Mouse (Mus musculus) heart, embryonic 11.5 days (tissue): ENCODE data around the gene Dse. TPM values are rescaled to one million over a fixed set of nuclear protein-coding genes. Genes with fewer than 3 reads are reported as not detected.
A peak's percentile ranks its signal among the peaks of the same experiment; 100 is the strongest.

ENCODE experiments used
- ATAC-seq: fragments of 200-750 bp; cut with Nextera tagmentation; replicated peaks from 2 replicates; pipeline ENCODE4 v1.8.0; 2017; ENCODE audit warnings: moderate library complexity; ENCODE audit not compliant: insufficient number of reproducible peaks, low FRiP score, low TSS enrichment
- H3K27ac ChIP-seq: fragments of 300-500 bp; sonication (generic); 2 replicates; pipeline ENCODE4 v1.5.1; 2014; ENCODE audit warnings: mild to moderate bottlenecking, low read depth, low read length
- H3K27me3 ChIP-seq: fragments of 300-500 bp; sonication (generic); 2 replicates; pipeline ENCODE4 v1.6.1; 2014; ENCODE audit warnings: mild to moderate bottlenecking, low read length, mixed read lengths; ENCODE audit not compliant: control insufficient read depth, insufficient read depth
- H3K36me3 ChIP-seq: fragments of 300-500 bp; sonication (generic); 2 replicates; pipeline ENCODE4 v1.6.1; 2014; ENCODE audit warnings: mild to moderate bottlenecking, low read length, moderate library complexity, mixed read lengths; ENCODE audit not compliant: control insufficient read depth, insufficient read depth
- H3K4me1 ChIP-seq: fragments of 300-500 bp; sonication (generic); 2 replicates; pipeline ENCODE4 v1.6.1; 2014; ENCODE audit warnings: low read length; ENCODE audit not compliant: control insufficient read depth, insufficient read depth
- H3K4me2 ChIP-seq: fragments of 300-500 bp; sonication (generic); 2 replicates; pipeline ENCODE4 v1.6.1; 2014; ENCODE audit warnings: mild to moderate bottlenecking, moderate library complexity
- H3K4me3 ChIP-seq: fragments of 300-500 bp; sonication (generic); 2 replicates; pipeline ENCODE4 v1.5.1; 2014; ENCODE audit warnings: low read depth, low read length
- H3K9ac ChIP-seq: fragments of 300-500 bp; sonication (generic); 2 replicates; pipeline ENCODE4 v1.6.1; 2014; ENCODE audit warnings: mild to moderate bottlenecking, low read depth, low read length, moderate library complexity
- H3K9me3 ChIP-seq: fragments of 300-500 bp; sonication (generic); replicated peaks from 2 replicates; pipeline ENCODE4 v1.6.1; 2016; ENCODE audit warnings: low read length; ENCODE audit not compliant: control insufficient read depth
- WGBS: fragments of 180-500 bp; shearing (Covaris S2); extraction: QIAGEN DNeasy Blood & Tissue Kit; methylation state at CpG from one replicate; pipeline ENCODE4 v1.1.7; 2014; ENCODE audit not compliant: insufficient replicate concordance; 5-methylcytosine and 5-hydroxymethylcytosine counted together
- polyA plus RNA-seq: library from polyadenylated mRNA; unstranded; fragments of >200 nt; fragmentation: Nextera tagmentation; extraction: Ambion mirVana; gene quantifications from 2 replicates; pipeline ENCODE4 v1.2.1, GENCODE M21; 2014

The Dse gene
- polyA plus RNA-seq, 1 experiment from 2014 or later: 21.3 TPM

DNA sequence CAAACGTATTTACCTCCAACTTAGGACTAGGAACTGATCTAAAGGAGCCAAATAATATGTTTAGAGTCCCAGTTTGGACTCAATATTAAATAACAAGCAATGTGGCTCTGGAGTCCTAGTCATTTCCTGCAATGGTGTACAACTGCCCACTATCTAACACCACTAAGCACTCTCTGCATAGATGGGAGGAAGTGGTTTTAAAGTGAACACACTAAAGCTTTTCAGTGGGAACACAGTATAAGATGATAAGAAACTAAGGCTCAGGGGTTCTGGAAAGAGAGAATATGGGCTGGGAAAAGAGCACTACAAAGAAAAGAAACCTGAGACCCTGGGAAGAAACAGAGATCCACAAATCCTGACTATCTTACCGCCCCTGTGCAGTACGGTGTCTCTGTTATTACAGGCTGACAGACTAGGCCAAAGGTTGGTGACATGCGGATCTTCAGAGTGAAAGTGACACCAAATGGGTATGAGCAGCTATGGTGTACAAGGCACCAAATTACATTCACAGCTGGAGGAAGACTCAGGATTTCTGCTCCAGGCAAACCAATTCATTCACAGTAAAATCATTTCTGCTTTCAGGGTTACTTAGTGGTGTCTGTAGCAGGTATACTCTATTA, 34.7 kb downstream of the Dse start:
- Histone ChIP-seq H3K27me3 (no peaks in the 10 kb centered on the region), H3K36me3 (no peaks in the 10 kb centered on the region), H3K9ac (no peak overlapping the region), H3K4me2 (no peak overlapping the region), H3K9me3 (no peaks in the 10 kb centered on the region), H3K4me1 (peaks cover 5% of the 10 kb centered on the region; the same call in 1 of the 2 replicates), H3K4me3 (no peak overlapping the region), H3K27ac (0 out of 2 replicates have a peak overlapping the region, but pooled peaks have one; percentile 22)
- 57% methylated on average over 4 of the region's 4 CpGs for WGBS
- ATAC-seq: no peak

DNA sequence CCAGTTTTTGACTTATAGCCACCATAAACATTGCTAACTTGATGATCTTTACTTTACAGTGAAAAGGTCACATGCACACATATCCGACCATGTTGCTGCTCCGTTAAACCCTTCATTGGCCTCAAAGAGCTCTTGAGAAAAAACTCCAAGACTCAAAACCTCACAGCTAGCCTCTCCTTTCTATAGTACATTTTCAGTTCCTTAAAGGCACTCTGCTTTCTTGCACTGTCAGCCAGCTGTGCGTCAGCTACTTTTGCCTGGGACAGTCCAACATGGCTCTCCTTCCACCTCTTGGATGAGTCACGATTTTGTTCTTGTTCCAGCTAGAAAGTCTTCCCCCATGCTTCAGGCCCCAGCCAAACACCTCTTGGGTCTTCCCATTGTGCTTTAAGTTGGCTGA, 35.9 kb downstream of the Dse start:
- H3K4me2 ChIP-seq: no peak overlapping the region
- 78% methylated on average over 4 of the region's 4 CpGs for WGBS

DNA sequence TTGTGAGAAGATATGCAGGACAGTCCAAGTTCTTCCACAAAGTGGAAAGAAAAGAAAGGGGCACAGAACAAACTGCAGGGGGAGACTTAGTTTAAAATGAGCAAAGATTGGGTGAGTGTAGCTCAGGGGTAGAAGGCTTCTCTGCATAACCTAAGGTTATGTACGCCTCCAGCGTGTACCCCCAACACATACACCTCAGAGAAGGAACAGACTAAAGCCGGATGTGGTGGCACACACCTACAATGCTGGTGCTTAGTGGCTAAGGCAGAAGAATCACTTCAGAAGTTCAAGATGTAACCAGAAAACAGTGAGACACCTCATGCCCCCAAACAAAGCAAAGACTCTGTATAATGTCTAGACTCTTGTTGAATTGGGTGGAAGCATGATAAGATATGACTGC, 36.3 kb downstream of the Dse start:
- Histone ChIP-seq H3K27ac (no peak overlapping the region), H3K9ac (no peak overlapping the region), H3K27me3 (no peaks in the 10 kb centered on the region), H3K4me3 (no peak overlapping the region), H3K4me2 (no peak overlapping the region), H3K9me3 (no peaks in the 10 kb centered on the region), H3K36me3 (no peaks in the 10 kb centered on the region), H3K4me1 (peaks cover 5% of the 10 kb centered on the region; the same call in 1 of the 2 replicates)
- no peak for ATAC-seq
- WGBS: 83% methylated on average over 3 of the region's 3 CpGs

More for the DNA sequence above, 35.9 kb downstream of the Dse start:
- H3K4me3 ChIP-seq: no peak overlapping the region
- H3K9me3 ChIP-seq: no peaks in the 10 kb centered on the region
- no peaks in the 10 kb centered on the region for H3K27me3 ChIP-seq
- H3K36me3 ChIP-seq: no peaks in the 10 kb centered on the region
- ATAC-seq: no peak
- H3K4me1 ChIP-seq: peaks cover 5% of the 10 kb centered on the region; the same call in 1 of the 2 replicates
- H3K9ac ChIP-seq: no peak overlapping the region
- H3K27ac ChIP-seq: no peak overlapping the region

DNA sequence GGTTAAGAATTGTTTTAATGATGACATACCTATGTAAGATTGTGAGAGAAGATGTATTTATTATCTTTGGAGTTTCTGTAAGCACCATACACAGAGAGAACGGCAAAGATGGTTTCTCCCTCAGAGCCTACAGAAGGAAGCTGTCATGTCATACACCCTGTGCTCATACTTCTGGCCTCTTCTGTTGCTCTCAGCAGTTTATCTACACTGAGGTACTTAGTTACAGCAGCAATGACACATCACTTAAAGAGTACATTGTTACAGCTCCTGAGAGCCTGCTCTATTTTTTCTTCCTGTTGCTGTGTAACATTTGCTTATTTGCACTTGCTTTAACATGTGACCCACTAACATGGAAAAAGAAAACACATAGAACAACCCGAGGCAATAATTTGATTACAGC, 40.5 kb downstream of the Dse start:
- Histone ChIP-seq H3K27me3 (no peaks in the 10 kb centered on the region), H3K4me2 (no peak overlapping the region), H3K4me1 (no peaks in the 10 kb centered on the region; the same call in 1 of the 2 replicates), H3K4me3 (no peak overlapping the region), H3K36me3 (peaks cover 7% of the 10 kb centered on the region), H3K9me3 (no peaks in the 10 kb centered on the region), H3K27ac (no peak overlapping the region), H3K9ac (no peak overlapping the region)
- no peak for ATAC-seq
- WGBS: 41% methylated on average over 2 of the region's 2 CpGs

DNA sequence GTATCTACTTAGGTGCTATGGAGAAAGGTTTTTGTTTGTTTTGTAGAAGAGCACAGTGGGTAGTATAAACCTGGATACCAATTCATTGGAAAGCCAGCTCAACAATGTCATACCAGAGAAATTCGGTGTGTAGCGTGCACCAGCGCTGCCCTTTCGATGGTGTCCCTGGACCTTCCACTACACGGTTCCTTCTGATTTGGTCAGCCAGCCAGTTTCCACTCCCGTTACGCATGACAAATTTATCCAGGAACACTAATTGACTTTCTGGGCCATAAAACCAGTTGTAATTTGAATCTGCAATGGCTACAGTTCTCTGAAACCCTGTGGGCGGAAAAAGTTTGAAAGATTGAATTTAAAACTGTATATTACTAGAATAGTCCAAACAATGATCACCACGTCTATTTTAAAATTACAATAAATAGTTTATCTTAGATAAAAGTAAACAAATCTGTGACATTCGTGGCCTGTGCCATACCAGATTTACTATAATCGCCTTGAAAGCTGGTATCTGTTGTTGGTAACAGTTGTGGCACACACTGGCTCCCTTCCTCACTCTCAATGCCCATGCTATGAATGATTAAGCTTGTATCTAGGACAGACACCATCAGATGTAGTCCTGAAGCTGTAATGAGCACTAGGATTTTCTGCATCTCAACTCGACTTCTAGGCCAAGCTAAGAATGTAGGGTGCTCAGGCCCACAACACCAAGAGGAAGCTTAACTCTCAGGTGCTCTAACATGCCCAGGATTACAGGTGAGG, 51.5 kb downstream of the Dse start:
- peaks cover 3% of the 10 kb centered on the region for H3K4me1 ChIP-seq
- no peak overlapping the region for H3K4me3 ChIP-seq
- no peak overlapping the region for H3K4me2 ChIP-seq
- no peaks in the 10 kb centered on the region for H3K9me3 ChIP-seq
- H3K9ac ChIP-seq: no peak overlapping the region
- no peaks in the 10 kb centered on the region for H3K27me3 ChIP-seq
- no peak overlapping the region for H3K27ac ChIP-seq
- no peak for ATAC-seq
- peaks cover 3% of the 10 kb centered on the region; the same call in 1 of the 2 replicates for H3K36me3 ChIP-seq
- 86% methylated on average over 12 of the region's 12 CpGs for WGBS

DNA sequence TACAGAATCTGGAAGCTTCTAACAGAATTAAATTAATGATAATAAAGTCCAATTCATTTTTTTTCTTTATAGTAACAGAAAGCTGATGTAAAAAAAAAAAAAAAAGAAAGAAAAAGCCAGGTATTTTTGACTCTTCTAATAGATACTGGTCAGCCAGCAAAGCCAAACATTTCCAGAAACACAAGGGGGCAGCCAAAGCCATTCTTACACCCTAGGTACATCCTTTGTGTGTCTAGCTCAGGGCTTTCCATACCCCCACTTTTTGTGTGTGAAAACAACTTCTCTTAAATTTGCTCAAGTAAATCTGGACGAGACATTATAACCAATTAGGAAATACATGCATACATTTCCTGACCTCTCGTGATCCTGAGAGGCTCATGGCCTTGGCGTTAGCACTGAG, 55.7 kb downstream of the Dse start:
- Histone ChIP-seq H3K4me2 (no peak overlapping the region), H3K27ac (no peak overlapping the region), H3K9ac (no peak overlapping the region), H3K9me3 (no peaks in the 10 kb centered on the region), H3K4me1 (peaks cover 1% of the 10 kb centered on the region), H3K27me3 (no peaks in the 10 kb centered on the region), H3K4me3 (no peak overlapping the region), H3K36me3 (no peaks in the 10 kb centered on the region; the same call in 1 of the 2 replicates)
- 76% methylated on average over 3 of the region's 3 CpGs for WGBS
- no peak for ATAC-seq

DNA sequence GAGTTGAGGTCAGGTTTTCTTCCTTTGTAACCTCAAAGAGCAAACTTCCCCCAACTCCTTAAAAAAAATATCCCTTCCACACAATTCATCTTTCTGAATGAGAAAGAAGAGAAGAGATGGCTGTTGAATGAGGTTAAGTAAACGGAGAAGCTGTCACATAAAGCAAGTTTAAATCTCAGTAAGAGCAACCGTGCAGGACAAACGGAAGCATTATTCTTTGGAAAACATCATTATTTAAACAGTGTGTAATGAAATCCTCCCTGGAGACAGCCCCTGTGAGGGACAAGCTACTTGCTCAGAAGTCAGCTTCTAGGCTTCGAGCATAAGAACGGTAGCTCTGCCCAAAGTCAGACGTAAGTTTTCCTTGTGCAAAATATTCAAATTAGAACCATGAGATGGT, 57.1 kb downstream of the Dse start:
- no peaks in the 10 kb centered on the region; the same call in 1 of the 2 replicates for H3K36me3 ChIP-seq
- no peak overlapping the region for H3K4me3 ChIP-seq
- H3K9me3 ChIP-seq: no peaks in the 10 kb centered on the region
- no peak overlapping the region for H3K27ac ChIP-seq
- no peaks in the 10 kb centered on the region for H3K4me1 ChIP-seq
- no peak overlapping the region for H3K4me2 ChIP-seq
- H3K27me3 ChIP-seq: no peaks in the 10 kb centered on the region
- ATAC-seq: no peak
- H3K9ac ChIP-seq: no peak overlapping the region
- 73% methylated on average over 6 of the region's 6 CpGs for WGBS

DNA sequence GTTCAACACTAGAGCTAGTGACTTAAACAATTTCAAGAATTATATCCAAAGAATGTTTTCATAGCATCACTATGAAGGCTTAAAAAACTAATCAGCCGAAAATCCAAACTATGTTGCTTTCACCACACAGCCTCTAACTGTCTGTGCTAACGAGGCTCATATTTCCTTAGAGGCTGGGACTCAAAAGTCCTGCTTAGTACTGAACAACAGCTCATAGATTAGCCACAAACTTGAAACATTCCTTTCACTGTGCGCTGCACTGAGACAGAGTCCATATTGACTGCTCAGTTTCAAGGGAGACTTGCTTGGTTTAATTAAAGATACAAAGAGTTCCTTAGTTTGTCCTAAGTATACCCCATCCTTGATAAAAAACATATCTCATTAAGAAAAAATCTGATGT, 57.7 kb downstream of the Dse start:
- H3K27me3 ChIP-seq: no peaks in the 10 kb centered on the region
- no peaks in the 10 kb centered on the region for H3K4me1 ChIP-seq
- WGBS: 62% methylated on average over 3 of the region's 3 CpGs
- H3K4me3 ChIP-seq: no peak overlapping the region
- no peak overlapping the region for H3K4me2 ChIP-seq
- H3K9me3 ChIP-seq: no peaks in the 10 kb centered on the region
- H3K9ac ChIP-seq: no peak overlapping the region
- H3K36me3 ChIP-seq: no peaks in the 10 kb centered on the region; the same call in 1 of the 2 replicates
- no peak overlapping the region for H3K27ac ChIP-seq
- ATAC-seq: no peak
